Mouse (Mus musculus): ENCODE measurements around the gene Rasa2.

GRCm38 (mm10) chr9:96653538-96653937 lies 22.1 kb upstream of the Rasa2 start:
- TF ChIP-seq CHD2 (IDR thresholded peaks at IDR 0.05; ENCODE audit: low read depth, low read length) (no peak), MAFK (IDR thresholded peaks at IDR 0.05; ENCODE audit: insufficient read depth, low read depth, low read length) (no peak), ZNF384 (IDR thresholded peaks at IDR 0.05; ENCODE audit: low read depth, low read length) (no peak), ZC3H11A (IDR thresholded peaks at IDR 0.05; ENCODE audit: borderline replicate concordance, low read depth, low read length) (no peak), HCFC1 (IDR thresholded peaks at IDR 0.05; ENCODE audit: borderline replicate concordance, insufficient read depth, low read length) (no peak)

Data from ES-E14 (cell line).